In the genomic region with DNA sequence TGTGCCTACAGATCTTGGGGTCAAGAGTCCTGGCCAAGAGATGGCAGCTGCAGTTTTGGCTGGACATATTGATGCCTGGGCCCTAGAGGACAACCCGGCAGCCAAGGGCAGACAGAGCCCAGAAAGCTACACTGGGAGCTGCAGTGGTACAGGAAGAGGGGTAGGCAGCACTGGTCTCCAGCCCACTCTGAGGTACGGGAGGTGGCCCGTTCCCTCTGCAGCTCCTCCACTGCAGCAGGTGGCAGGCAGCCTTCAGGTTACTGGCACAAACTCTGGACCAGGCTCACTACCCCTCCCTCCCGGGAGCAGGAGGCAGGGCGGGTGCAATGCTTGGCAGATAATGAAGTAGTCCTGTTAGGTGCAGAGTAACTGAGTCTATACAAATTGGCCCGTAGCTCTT, we compare ENCODE assay signal across 12 mouse cellular contexts. TPM values are rescaled to one million over a fixed set of nuclear protein-coding genes. Genes with fewer than 3 reads are reported as not detected.
DNase-seq lines count a peak whose midpoint lies in the region; ATAC-seq lines count a peak whose summit lies in the region.
"Had no signal": no experiment of that assay in that cellular context is flagged by ENCODE, and none has a peak within 500 bp of the region (broad histone marks: within the 10 kb centered on the region; RNA-seq: fewer than 3 reads in every experiment).

No protein-coding gene starts in this region.

- no peaks in the 10 kb centered on the region for H3K36me3 ChIP-seq in midbrain, embryonic 11.5 days (ENCODE audit: control insufficient read depth, insufficient read depth, low read length)

- peaks cover 37% of the 10 kb centered on the region for H3K27me3 ChIP-seq in midbrain, embryonic 11.5 days (ENCODE audit: control insufficient read depth, insufficient read depth, low read length)

- no peak overlapping the region for H3K4me3 ChIP-seq in midbrain, embryonic 11.5 days (ENCODE audit: low read depth, low read length)

- no peak overlapping the region for H3K27ac ChIP-seq in midbrain, embryonic 11.5 days (ENCODE audit: low read depth, low read length)
- H3K27ac ChIP-seq: liver, embryonic 14.5 days; macrophage had no signal

- H3K9me3 ChIP-seq in midbrain, embryonic 11.5 days (ENCODE audit: control insufficient read depth, low read length): no peaks in the 10 kb centered on the region

- ATAC-seq in midbrain, embryonic 11.5 days (ENCODE audit: low FRiP score): 0 out of 2 replicates have a peak, but pooled peaks have one; percentile 18
- ATAC-seq: intestine, embryonic 16.5 days had no signal

- H3K9ac ChIP-seq in midbrain, embryonic 11.5 days (ENCODE audit: low read length): peak overlapping the region; percentile 48; the same call in 1 of the 2 replicates
- H3K9ac ChIP-seq: liver, embryonic 14.5 days had no signal

- no peak overlapping the region for H3K4me2 ChIP-seq in midbrain, embryonic 11.5 days

- 53% methylated on average over 6 of the region's 6 CpGs for WGBS in midbrain, embryonic 11.5 days

- peaks cover 19% of the 10 kb centered on the region for H3K4me1 ChIP-seq in midbrain, embryonic 11.5 days (ENCODE audit: control insufficient read depth, insufficient read depth, low read length)

- peak; percentile 59 to 77 for DNase-seq in cerebellum, adult 18-20 months
- DNase-seq in cerebellum, adult 11 months: no peak
- peak; percentile 34 for DNase-seq in right cerebral cortex, adult 18-20 months
- no peak for DNase-seq in right cerebral cortex, postnatal 14 days
- no peak for DNase-seq in midbrain, embryonic 11.5 days (ENCODE audit: low spot score, missing footprints)
- no peak for DNase-seq in retina, postnatal 1 day
- DNase-seq in heart, postnatal 4 days: no peak
- no peak for DNase-seq in retina, embryonic 14.5 days (ENCODE audit: low spot score)
- DNase-seq: kidney, postnatal 4 days had no signal

RNA-seq across cellular contexts. Expression of gene Plch2, which starts 15.9 kb away (rescaled TPM):
- polyA plus RNA-seq in midbrain, embryonic 11.5 days (2014; fragmentation: Nextera tagmentation; extraction: Ambion mirVana): 0.81 and 0.85 TPM in 2 replicates
- total RNA-seq in heart, postnatal 4 days (2021): not detected
- polyA plus RNA-seq: macrophage had no signal

RNA-seq across cellular contexts. Expression of gene Pex10, which starts 26.1 kb away (rescaled TPM):
- 8.2 and 9.7 TPM in 2 replicates for polyA plus RNA-seq in midbrain, embryonic 11.5 days (2014; fragmentation: Nextera tagmentation; extraction: Ambion mirVana)
- 10 to 100 TPM; 16.6 to 17.1 TPM for total RNA-seq in heart, postnatal 4 days (2021)

RNA-seq across cellular contexts. Expression of gene Rer1, which starts 45.5 kb away (rescaled TPM):
- 152 and 162 TPM in 2 replicates for polyA plus RNA-seq in midbrain, embryonic 11.5 days (2014; fragmentation: Nextera tagmentation; extraction: Ambion mirVana)
- 10 to 100 TPM; 76.1 to 78.4 TPM for total RNA-seq in heart, postnatal 4 days (2021)

RNA-seq across cellular contexts. Expression of gene Morn1, which starts 45.7 kb away (rescaled TPM):
- polyA plus RNA-seq in midbrain, embryonic 11.5 days (2014; fragmentation: Nextera tagmentation; extraction: Ambion mirVana): 4.1 and 5.1 TPM in 2 replicates
- 1 to 10 TPM; 2.8 to 3.0 TPM for total RNA-seq in heart, postnatal 4 days (2021)

Comparison
In these comparisons a context has a peak if more than half of its experiments do, and no peak if none do; other contexts are left out.
1. DNase-seq: peak in cerebellum, adult 18-20 months (2 of 2) and right cerebral cortex, adult 18-20 months (single experiment); none in cerebellum, adult 11 months (single experiment), right cerebral cortex, postnatal 14 days (single experiment), midbrain, embryonic 11.5 days (single experiment), retina, postnatal 1 day (single experiment), heart, postnatal 4 days (single experiment) and retina, embryonic 14.5 days (single experiment).